Mouse (Mus musculus): ENCODE data around the gene Mapk9.

Gene Mapk9

GRCm38 (mm10) chr11:49900043-49900442 lies 53.5 kb downstream of the Mapk9 start:
- no peak for DNase-seq

GRCm38 (mm10) chr11:49900962-49901658 lies 54.6 kb downstream of the Mapk9 start:
- DNase-seq: peak; percentile 40

GRCm38 (mm10) chr11:49901659-49902458 lies 55.3 kb downstream of the Mapk9 start, which contains the start of gene Rasgef1c:
Gene Rasgef1c (plus strand): TSS chr11:49901835.
- DNase-seq: peak; percentile 74

GRCm38 (mm10) chr11:49903333-49903732 lies 56.8 kb downstream of the Mapk9 start:
- DNase-seq: peak; percentile 77

GRCm38 (mm10) chr11:49918521-49919180 lies 72.1 kb downstream of the Mapk9 start:
- no peak for DNase-seq

- no peak for DNase-seq
Measured at GRCm38 (mm10) chr11:49919304-49919703, 72.8 kb downstream of the Mapk9 start.

- no peak for DNase-seq
Measured at GRCm38 (mm10) chr11:49923539-49923938, 77.0 kb downstream of the Mapk9 start.

- DNase-seq: no peak
Measured at GRCm38 (mm10) chr11:49926183-49926582, 79.6 kb downstream of the Mapk9 start.

- DNase-seq: no peak
Measured at GRCm38 (mm10) chr11:49927169-49927568, 80.6 kb downstream of the Mapk9 start.

GRCm38 (mm10) chr11:49927670-49928069 lies 81.1 kb downstream of the Mapk9 start:
- DNase-seq: no peak

- DNase-seq: no peak
Measured at GRCm38 (mm10) chr11:49931037-49931625, 84.6 kb downstream of the Mapk9 start.

GRCm38 (mm10) chr11:49931853-49932252 lies 85.3 kb downstream of the Mapk9 start:
- DNase-seq: no peak

GRCm38 (mm10) chr11:49933811-49934210 lies 87.3 kb downstream of the Mapk9 start:
- no peak for DNase-seq

- no peak for DNase-seq
Measured at GRCm38 (mm10) chr11:49934322-49934721, 87.8 kb downstream of the Mapk9 start.

Measured in kidney, adult 18-20 months (tissue).